9 mouse cellular contexts compared by ENCODE assay signal in genomic region chr9:107545602-107546001, GRCm38 (mm10). TPM values are rescaled to one million over a fixed set of nuclear protein-coding genes. Genes with fewer than 3 reads are reported as not detected.
DNase-seq lines count a peak whose midpoint lies in the region; ATAC-seq and TF ChIP-seq lines count a peak whose summit lies in the region.
"Had no signal": no experiment of that assay in that cellular context is flagged by ENCODE, and none has a peak within 500 bp of the region (broad histone marks: within the 10 kb centered on the region; RNA-seq: fewer than 3 reads in every experiment).

No protein-coding gene starts in this region.

- no peak overlapping the region for H3K4me2 ChIP-seq in liver, embryonic 12.5 days

- H3K4me1 ChIP-seq in liver, embryonic 12.5 days: peaks cover 56% of the 10 kb centered on the region
- H3K4me1 ChIP-seq in MEL (ENCODE audit: control insufficient read depth in 1 of 2, insufficient read depth in 2 of 2, low read length in 2 of 2): peaks cover 0 to 8% of the 10 kb centered on the region in 2 experiments; a peak in 1 of 4 replicates
- no peaks in the 10 kb centered on the region; the same call in none of the 2 replicates for H3K4me1 ChIP-seq in cerebellum, adult 2 months (ENCODE audit: control insufficient read depth, insufficient read depth, low read length)
- peaks cover 60% of the 10 kb centered on the region for H3K4me1 ChIP-seq in heart, embryonic 10.5 days
- peaks cover 65% of the 10 kb centered on the region for H3K4me1 ChIP-seq in limb, embryonic 10.5 days

- no peaks in the 10 kb centered on the region for H3K9me3 ChIP-seq in liver, embryonic 12.5 days (replicated peaks)
- H3K9me3 ChIP-seq in MEL (replicated peaks; ENCODE audit: insufficient read depth, low read length): no peaks in the 10 kb centered on the region
- H3K9me3 ChIP-seq in heart, embryonic 10.5 days: no peaks in the 10 kb centered on the region
- H3K9me3 ChIP-seq in limb, embryonic 10.5 days (replicated peaks): no peaks in the 10 kb centered on the region

- no peak for ATAC-seq in liver, embryonic 12.5 days
- ATAC-seq in neutrophil, adult 5-6 weeks (ENCODE audit: extremely low read depth, insufficient number of reproducible peaks, low FRiP score, poor library complexity, severe bottlenecking): peak; percentile 17; the same call in 1 of the 2 replicates
- ATAC-seq in monocyte, adult 5-6 weeks (replicated peaks; ENCODE audit: insufficient number of reproducible peaks, low FRiP score, low TSS enrichment, poor library complexity, severe bottlenecking): no peak

- peaks cover 21% of the 10 kb centered on the region for H3K36me3 ChIP-seq in liver, embryonic 12.5 days
- peaks cover 0 to 2% of the 10 kb centered on the region in 2 experiments; a peak in 1 of 4 replicates for H3K36me3 ChIP-seq in MEL (ENCODE audit: control insufficient read depth in 1 of 2, insufficient read depth in 2 of 2, low read length in 2 of 2)
- H3K36me3 ChIP-seq in heart, embryonic 10.5 days: peaks cover 22% of the 10 kb centered on the region
- peaks cover 24% of the 10 kb centered on the region for H3K36me3 ChIP-seq in limb, embryonic 10.5 days

- no peak for TF ChIP-seq POLR2A in MEL (IDR thresholded peaks at IDR 0.05; ENCODE audit: control insufficient read depth in 1 of 2, insufficient read depth in 1 of 2, low read depth in 1 of 2, low read length in 2 of 2, poor library complexity in 1 of 2)
- TF ChIP-seq POLR2A in cerebellum, adult 2 months (IDR thresholded peaks at IDR 0.05; ENCODE audit: borderline replicate concordance, insufficient read depth, low read length): no peak

- peak; percentile 42 for TF ChIP-seq RAD21 in MEL (IDR thresholded peaks at IDR 0.05; ENCODE audit: low read depth, low read length)

- no peak overlapping the region for H3K4me3 ChIP-seq in liver, embryonic 12.5 days
- no peak overlapping the region for H3K4me3 ChIP-seq in MEL (ENCODE audit: control insufficient read depth in 1 of 2, insufficient read depth in 1 of 2, low read depth in 2 of 2, low read length in 2 of 2)
- H3K4me3 ChIP-seq in cerebellum, adult 2 months (replicated peaks; ENCODE audit: insufficient read depth, low read depth, low read length): no peak overlapping the region
- H3K4me3 ChIP-seq in heart, embryonic 10.5 days: no peak overlapping the region
- no peak overlapping the region for H3K4me3 ChIP-seq in limb, embryonic 10.5 days

- WGBS in liver, embryonic 12.5 days (ENCODE audit: insufficient replicate concordance): 8% methylated on average over 3 of the region's 3 CpGs
- 7% methylated on average over 3 of the region's 3 CpGs for WGBS in cerebellum, adult 2 months
- 5% methylated on average over 3 of the region's 3 CpGs for WGBS in heart, embryonic 10.5 days
- WGBS in limb, embryonic 10.5 days: 6% methylated on average over 3 of the region's 3 CpGs

- TF ChIP-seq CTCF in MEL (IDR thresholded peaks at IDR 0.05 in 2 of 3, conservative IDR thresholded peaks at IDR 0.05 in 1 of 3; ENCODE audit: control insufficient read depth in 1 of 3, insufficient read depth in 1 of 3, low read depth in 2 of 3, low read length in 3 of 3, poor library complexity in 1 of 3, severe bottlenecking in 1 of 3): peak; percentile 85 to 97 (median 93)
- peak; percentile 83 for TF ChIP-seq CTCF in cerebellum, adult 2 months (IDR thresholded peaks at IDR 0.05; ENCODE audit: borderline replicate concordance, insufficient read depth, low read depth, low read length)

- no peak for TF ChIP-seq EP300 in MEL (IDR thresholded peaks at IDR 0.05; ENCODE audit: low read depth in 1 of 2, low read length in 2 of 2)

- H3K27ac ChIP-seq in liver, embryonic 12.5 days: no peak overlapping the region
- H3K27ac ChIP-seq in MEL (ENCODE audit: control insufficient read depth, low read depth, low read length): no peak overlapping the region
- H3K27ac ChIP-seq in cerebellum, adult 2 months (ENCODE audit: insufficient read depth, low read length): no peak overlapping the region
- H3K27ac ChIP-seq in heart, embryonic 10.5 days: no peak overlapping the region
- no peak overlapping the region for H3K27ac ChIP-seq in limb, embryonic 10.5 days
- H3K27ac ChIP-seq: macrophage had no signal

- H3K79me2 ChIP-seq in MEL (ENCODE audit: control insufficient read depth, insufficient read depth, low read length, poor library complexity): peaks cover 4% of the 10 kb centered on the region; the same call in 1 of the 2 replicates

- peaks cover 26% of the 10 kb centered on the region for H3K27me3 ChIP-seq in liver, embryonic 12.5 days (replicated peaks)
- no peaks in the 10 kb centered on the region for H3K27me3 ChIP-seq in MEL (ENCODE audit: control insufficient read depth in 1 of 2, insufficient read depth in 2 of 2, low read length in 2 of 2)
- no peaks in the 10 kb centered on the region for H3K27me3 ChIP-seq in cerebellum, adult 2 months (ENCODE audit: control insufficient read depth, insufficient read depth, low read length)
- H3K27me3 ChIP-seq in heart, embryonic 10.5 days (ENCODE audit: insufficient read depth, poor library complexity, severe bottlenecking): peaks cover 33% of the 10 kb centered on the region
- peaks cover 29% of the 10 kb centered on the region for H3K27me3 ChIP-seq in limb, embryonic 10.5 days (ENCODE audit: low read depth, poor library complexity, severe bottlenecking)

- peak; percentile 78 for DNase-seq in liver
- DNase-seq in MEL (ENCODE audit: low read depth, low spot score): peak; percentile 80
- DNase-seq in cerebellum, adult 2 months: peak; percentile 72 to 83
- DNase-seq in heart, embryonic 10.5 days (ENCODE audit: low spot score): peak; percentile 88
- DNase-seq in limb, embryonic 10.5 days (ENCODE audit: low spot score): peak; percentile 87

- H3K9ac ChIP-seq in liver, embryonic 12.5 days: no peak overlapping the region
- H3K9ac ChIP-seq in MEL (ENCODE audit: control insufficient read depth, low read depth, low read length, poor library complexity, severe bottlenecking): no peak overlapping the region

RNA-seq across cellular contexts. Expression of gene Zmynd10, which starts 1.5 kb away (rescaled TPM):
- not detected in 2 replicates for polyA plus RNA-seq in liver, embryonic 12.5 days (2016; fragmentation: Nextera tagmentation; extraction: Ambion mirVana)
- 0.26 and 0.31 TPM in 2 replicates for total RNA-seq in MEL (2012; rRNA removed)
- polyA plus RNA-seq in MEL (2012; ENCODE audit: insufficient read depth in 1 of 2, insufficient read length in 2 of 2, low read depth in 1 of 2, low replicate concordance in 2 of 2, missing spikeins in 1 of 2): under 1 TPM in 1 of 2 experiments, not detected in 1; 0.85 TPM
- polyA plus RNA-seq in cerebellum, adult 2 months (2012; rRNA removed): 1.6 and 2.3 TPM in 2 replicates
- polyA plus RNA-seq in heart, embryonic 10.5 days (2016; fragmentation: Nextera tagmentation; extraction: Ambion mirVana): 0.17 TPM in 1 of 2 replicates, not detected in the other
- polyA plus RNA-seq in limb, embryonic 10.5 days (2016; fragmentation: Nextera tagmentation; extraction: Ambion mirVana): 0.25 and 0.33 TPM in 2 replicates
- 0.86 TPM in 1 of 2 replicates, not detected in the other for total RNA-seq in neutrophil, adult 5-6 weeks (2017)
- total RNA-seq in monocyte, adult 5-6 weeks (2017): 3.2 to 4.0 TPM in 2 of 3 replicates, not detected in the other
- polyA plus RNA-seq: macrophage had no signal

RNA-seq across cellular contexts. Expression of gene Nprl2, which starts 3.6 kb away (rescaled TPM):
- polyA plus RNA-seq in liver, embryonic 12.5 days (2016; fragmentation: Nextera tagmentation; extraction: Ambion mirVana): 15.3 and 16.0 TPM in 2 replicates
- total RNA-seq in MEL (2012; rRNA removed): 23.2 and 25.4 TPM in 2 replicates
- polyA plus RNA-seq in MEL (2012; ENCODE audit: insufficient read depth in 1 of 2, insufficient read length in 2 of 2, low read depth in 1 of 2, low replicate concordance in 2 of 2, missing spikeins in 1 of 2): 10 to 100 TPM in 1 of 2 experiments, not detected in 1; 30.2 TPM
- 64.1 and 70.7 TPM in 2 replicates for polyA plus RNA-seq in cerebellum, adult 2 months (2012; rRNA removed)
- 28.3 and 33.1 TPM in 2 replicates for polyA plus RNA-seq in heart, embryonic 10.5 days (2016; fragmentation: Nextera tagmentation; extraction: Ambion mirVana)
- polyA plus RNA-seq in limb, embryonic 10.5 days (2016; fragmentation: Nextera tagmentation; extraction: Ambion mirVana): 34.0 and 37.3 TPM in 2 replicates
- total RNA-seq in neutrophil, adult 5-6 weeks (2017): 29.4 and 36.7 TPM in 2 replicates
- total RNA-seq in monocyte, adult 5-6 weeks (2017): 17.4 to 20.5 TPM (median 18.7 TPM) in 3 replicates

RNA-seq across cellular contexts. Expression of gene Cyb561d2, which starts 3.6 kb away (rescaled TPM):
- 18.5 and 19.5 TPM in 2 replicates for polyA plus RNA-seq in liver, embryonic 12.5 days (2016; fragmentation: Nextera tagmentation; extraction: Ambion mirVana)
- 38.1 and 38.3 TPM in 2 replicates for total RNA-seq in MEL (2012; rRNA removed)
- 10 to 100 TPM in 1 of 2 experiments, not detected in 1; 37.8 TPM for polyA plus RNA-seq in MEL (2012; ENCODE audit: insufficient read depth in 1 of 2, insufficient read length in 2 of 2, low read depth in 1 of 2, low replicate concordance in 2 of 2, missing spikeins in 1 of 2)
- polyA plus RNA-seq in cerebellum, adult 2 months (2012; rRNA removed): 21.2 and 21.5 TPM in 2 replicates
- 24.1 and 24.5 TPM in 2 replicates for polyA plus RNA-seq in heart, embryonic 10.5 days (2016; fragmentation: Nextera tagmentation; extraction: Ambion mirVana)
- 13.2 and 15.8 TPM in 2 replicates for polyA plus RNA-seq in limb, embryonic 10.5 days (2016; fragmentation: Nextera tagmentation; extraction: Ambion mirVana)
- 9.2 and 11.7 TPM in 2 replicates for total RNA-seq in neutrophil, adult 5-6 weeks (2017)
- 8.0 to 27.2 TPM (median 14.4 TPM) in 3 replicates for total RNA-seq in monocyte, adult 5-6 weeks (2017)

RNA-seq across cellular contexts. Expression of gene Rassf1, which starts 5.8 kb away (rescaled TPM):
- 22.2 and 24.8 TPM in 2 replicates for polyA plus RNA-seq in liver, embryonic 12.5 days (2016; fragmentation: Nextera tagmentation; extraction: Ambion mirVana)
- 40.6 and 48.0 TPM in 2 replicates for total RNA-seq in MEL (2012; rRNA removed)
- 10 to 100 TPM in 1 of 2 experiments, not detected in 1; 56.9 TPM for polyA plus RNA-seq in MEL (2012; ENCODE audit: insufficient read depth in 1 of 2, insufficient read length in 2 of 2, low read depth in 1 of 2, low replicate concordance in 2 of 2, missing spikeins in 1 of 2)
- 30.3 and 32.3 TPM in 2 replicates for polyA plus RNA-seq in cerebellum, adult 2 months (2012; rRNA removed)
- 50.5 and 51.7 TPM in 2 replicates for polyA plus RNA-seq in heart, embryonic 10.5 days (2016; fragmentation: Nextera tagmentation; extraction: Ambion mirVana)
- polyA plus RNA-seq in limb, embryonic 10.5 days (2016; fragmentation: Nextera tagmentation; extraction: Ambion mirVana): 55.3 and 57.4 TPM in 2 replicates
- 70.8 and 78.2 TPM in 2 replicates for total RNA-seq in neutrophil, adult 5-6 weeks (2017)
- 67.8 to 117 TPM (median 83.9 TPM) in 3 replicates for total RNA-seq in monocyte, adult 5-6 weeks (2017)

RNA-seq across cellular contexts. Expression of gene Tmem115, which starts 11.9 kb away (rescaled TPM):
- 25.9 and 26.4 TPM in 2 replicates for polyA plus RNA-seq in liver, embryonic 12.5 days (2016; fragmentation: Nextera tagmentation; extraction: Ambion mirVana)
- 26.0 and 34.6 TPM in 2 replicates for total RNA-seq in MEL (2012; rRNA removed)
- 10 to 100 TPM in 1 of 2 experiments, not detected in 1; 39.3 TPM for polyA plus RNA-seq in MEL (2012; ENCODE audit: insufficient read depth in 1 of 2, insufficient read length in 2 of 2, low read depth in 1 of 2, low replicate concordance in 2 of 2, missing spikeins in 1 of 2)
- 44.3 and 44.6 TPM in 2 replicates for polyA plus RNA-seq in cerebellum, adult 2 months (2012; rRNA removed)
- 42.7 and 46.8 TPM in 2 replicates for polyA plus RNA-seq in heart, embryonic 10.5 days (2016; fragmentation: Nextera tagmentation; extraction: Ambion mirVana)
- 41.3 and 43.5 TPM in 2 replicates for polyA plus RNA-seq in limb, embryonic 10.5 days (2016; fragmentation: Nextera tagmentation; extraction: Ambion mirVana)
- total RNA-seq in neutrophil, adult 5-6 weeks (2017): 18.6 and 20.4 TPM in 2 replicates
- total RNA-seq in monocyte, adult 5-6 weeks (2017): 19.0 to 26.5 TPM (median 21.7 TPM) in 3 replicates
